Mouse (Mus musculus): ENCODE measurements around the gene Gramd1c.

The Gramd1c gene

DNA sequence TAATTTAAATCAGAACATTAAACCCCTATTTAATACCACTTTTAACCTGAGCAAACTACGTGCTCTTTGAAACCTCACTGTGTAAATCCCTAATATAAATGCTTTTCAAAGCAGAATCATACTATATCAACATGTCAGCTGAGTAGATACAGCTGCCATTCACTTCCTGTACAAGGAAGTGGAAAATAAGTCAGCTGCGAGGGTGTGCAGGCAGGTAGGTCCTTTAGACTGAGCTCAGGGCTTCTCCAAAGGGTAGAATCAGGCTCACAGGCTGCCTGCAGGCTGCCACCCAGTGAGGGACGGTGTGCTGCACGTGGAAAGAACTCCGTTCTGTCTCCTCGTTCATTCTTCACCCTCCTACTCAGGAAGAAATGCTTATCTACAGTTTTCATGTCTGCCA, 108.2 kb downstream of the Gramd1c start:
- no peak for DNase-seq

DNA sequence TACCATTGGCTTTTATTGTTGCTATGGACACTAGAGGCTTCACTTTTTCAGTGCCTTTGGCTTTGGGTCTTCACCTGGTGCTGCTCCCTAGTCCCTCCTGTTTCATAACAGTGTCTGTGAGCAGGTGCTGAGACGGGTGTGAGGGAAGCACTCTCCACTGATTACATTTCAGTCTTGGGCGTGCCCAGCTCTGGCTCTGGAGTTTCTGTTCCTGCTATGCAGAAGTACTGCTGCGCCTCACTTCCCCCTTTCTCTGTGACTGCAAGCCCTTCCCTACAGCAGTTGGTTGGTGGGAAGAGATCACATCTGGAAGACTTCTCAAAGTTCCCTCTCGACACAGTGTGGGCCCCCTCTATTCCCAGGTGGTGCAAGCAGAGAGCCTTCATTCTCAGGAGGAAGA, 111.6 kb downstream of the Gramd1c start:
- DNase-seq: no peak

GRCm38 (mm10) chr16:43945869-43946268, 117.3 kb downstream of the Gramd1c start:
- no peak for DNase-seq

DNA sequence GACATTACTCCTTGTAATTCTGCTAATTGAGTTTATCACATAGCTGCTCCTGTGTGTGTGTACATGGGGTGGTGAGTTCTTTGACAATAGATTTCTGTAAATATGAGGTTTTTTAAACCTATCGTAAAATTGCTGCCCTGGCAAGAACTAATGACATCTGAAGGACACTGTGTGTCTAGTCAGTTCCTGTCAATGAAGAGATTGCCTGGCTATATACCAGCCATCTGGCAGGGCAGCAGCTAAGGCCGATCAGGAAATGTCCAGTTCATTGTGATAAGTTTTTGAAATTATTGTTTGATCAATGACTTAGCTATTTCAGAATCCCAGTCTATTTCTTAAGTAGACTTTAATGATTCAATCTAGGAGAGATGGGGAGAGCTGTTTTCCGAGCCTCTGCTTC, 117.8 kb downstream of the Gramd1c start:
- no peak for DNase-seq

- DNase-seq: no peak
Measured at GRCm38 (mm10) chr16:43940846-43941245, 122.3 kb downstream of the Gramd1c start.

GRCm38 (mm10) chr16:43935892-43936291, 127.3 kb downstream of the Gramd1c start:
- no peak for DNase-seq

GRCm38 (mm10) chr16:43935367-43935766, 127.8 kb downstream of the Gramd1c start:
- peak in 1 of 2 experiments; percentile 11 for DNase-seq

GRCm38 (mm10) chr16:43934856-43935255, 128.3 kb downstream of the Gramd1c start:
- DNase-seq: no peak

GRCm38 (mm10) chr16:43933041-43933440, 130.1 kb downstream of the Gramd1c start:
- no peak for DNase-seq

GRCm38 (mm10) chr16:43932319-43932718, 130.8 kb downstream of the Gramd1c start:
- no peak for DNase-seq

DNA sequence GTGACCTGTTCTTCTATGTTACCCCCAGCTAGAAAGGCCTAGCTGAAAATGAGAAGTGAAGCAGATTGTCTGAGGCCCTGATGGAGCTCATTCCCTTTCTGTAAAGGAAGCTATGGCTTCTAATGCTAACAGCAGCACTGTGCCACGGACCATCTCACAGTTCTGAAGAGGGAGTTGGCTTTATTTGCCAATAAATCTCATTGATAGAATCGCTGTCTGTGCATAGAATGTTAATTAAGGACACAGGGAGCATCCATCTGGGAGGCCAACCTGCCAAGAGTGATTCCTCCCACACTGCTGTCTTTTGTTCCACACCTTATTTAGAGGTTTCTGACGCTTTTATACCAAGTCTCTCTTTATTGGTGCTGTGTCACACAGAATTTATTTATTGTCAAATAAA, 131.6 kb downstream of the Gramd1c start:
- no peak for DNase-seq

DNA sequence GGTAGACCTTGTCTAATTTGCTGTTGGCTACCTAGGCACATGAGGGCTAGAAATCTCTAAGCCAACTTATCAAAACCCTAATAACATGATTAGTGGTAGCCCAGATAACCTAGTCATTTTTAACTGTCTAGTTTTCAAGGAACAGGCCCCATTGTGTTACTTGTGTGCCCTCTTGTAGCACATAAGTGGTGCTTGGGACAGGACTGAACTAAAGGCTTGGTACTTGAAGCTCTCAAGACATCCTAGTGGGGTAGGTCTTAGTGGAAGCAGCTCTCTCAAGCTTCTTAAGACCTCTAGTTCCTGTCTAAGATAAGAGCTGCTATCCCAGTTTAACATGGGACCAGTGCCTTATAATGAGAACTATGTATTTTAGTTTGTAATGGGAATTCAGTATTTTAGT, 132.6 kb downstream of the Gramd1c start:
- DNase-seq: no peak
